ENCODE assay signal across 22 mouse cellular contexts in the genomic region with DNA sequence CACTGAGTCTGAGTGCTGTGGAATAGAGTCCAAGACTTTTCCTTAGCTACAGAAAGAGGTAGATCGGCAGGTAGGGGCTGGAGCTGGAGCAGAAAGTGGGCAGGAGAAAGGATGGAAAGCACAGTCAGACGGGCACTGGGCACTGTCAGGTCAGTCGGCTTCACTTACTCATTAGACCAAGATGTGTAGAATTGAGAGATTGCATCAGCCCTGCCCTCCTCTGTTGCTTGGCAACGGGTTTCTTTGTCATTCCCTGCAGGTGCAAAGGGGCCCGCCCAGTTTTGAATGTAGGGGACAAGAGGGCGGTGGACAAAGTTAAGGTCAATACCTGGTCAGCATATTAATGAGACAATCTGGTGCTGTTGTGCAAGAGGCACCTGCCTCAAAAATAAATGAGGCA. TPM values are rescaled to one million over a fixed set of nuclear protein-coding genes. Genes with fewer than 3 reads are reported as not detected.
DNase-seq lines count a peak whose midpoint lies in the region; ATAC-seq and TF ChIP-seq lines count a peak whose summit lies in the region.
"Had no signal": no experiment of that assay in that cellular context is flagged by ENCODE, and none has a peak within 500 bp of the region (broad histone marks: within the 10 kb centered on the region; RNA-seq: fewer than 3 reads in every experiment).

No protein-coding gene starts in this region.

- no peaks in the 10 kb centered on the region for H3K36me3 ChIP-seq in hindbrain, postnatal 0 days (ENCODE audit: insufficient read depth, low read length)
- no peaks in the 10 kb centered on the region for H3K36me3 ChIP-seq in hindbrain, embryonic 14.5 days (replicated peaks; ENCODE audit: control insufficient read depth, insufficient read depth)
- no peaks in the 10 kb centered on the region for H3K36me3 ChIP-seq in heart, embryonic 12.5 days
- H3K36me3 ChIP-seq: limb, embryonic 12.5 days; liver, embryonic 15.5 days; midbrain, embryonic 12.5 days; neural tube, embryonic 12.5 days had no signal

- H3K4me3 ChIP-seq in hindbrain, postnatal 0 days (ENCODE audit: low read length): no peak overlapping the region
- no peak overlapping the region for H3K4me3 ChIP-seq in hindbrain, embryonic 14.5 days (replicated peaks; ENCODE audit: low read length)
- no peak overlapping the region for H3K4me3 ChIP-seq in heart, embryonic 12.5 days
- H3K4me3 ChIP-seq: gastrocnemius, adult 2 months; heart, adult 2 months; left cerebral cortex, adult 2 months; limb, embryonic 12.5 days; liver, embryonic 15.5 days; midbrain, embryonic 12.5 days; neural tube, embryonic 12.5 days had no signal

- no peak overlapping the region for H3K27ac ChIP-seq in hindbrain, postnatal 0 days
- no peak overlapping the region for H3K27ac ChIP-seq in hindbrain, embryonic 14.5 days
- no peak overlapping the region for H3K27ac ChIP-seq in heart, embryonic 12.5 days (ENCODE audit: poor library complexity, severe bottlenecking)
- H3K27ac ChIP-seq: gastrocnemius, adult 2 months; heart, adult 2 months; left cerebral cortex, adult 2 months; limb, embryonic 12.5 days; liver, embryonic 15.5 days; macrophage; midbrain, embryonic 12.5 days; neural tube, embryonic 12.5 days had no signal

- DNase-seq in hindbrain, postnatal 0 days (ENCODE audit: low spot score): no peak
- no peak for DNase-seq in hindbrain, embryonic 14.5 days (ENCODE audit: low spot score)
- DNase-seq in A20 (ENCODE audit: low read depth, low spot score) (peak; percentile 81), R1 (ENCODE audit: low read depth, low spot score) (peak; percentile 69)
- peak; percentile 57 for DNase-seq in kidney, postnatal 14 days
- no peak for DNase-seq in heart, adult 9 months (ENCODE audit: low spot score in 2 of 2)
- DNase-seq: B cell, adult 2 months; embryo, embryonic 11 days; gastrocnemius, adult 2 months; heart, adult 2 months; heart, postnatal 14 days; right cerebral cortex, postnatal 14 days had no signal

- no peaks in the 10 kb centered on the region for H3K27me3 ChIP-seq in hindbrain, postnatal 0 days (ENCODE audit: insufficient read depth, low read length)
- no peaks in the 10 kb centered on the region for H3K27me3 ChIP-seq in hindbrain, embryonic 14.5 days (ENCODE audit: control insufficient read depth, insufficient read depth, low read length)
- H3K27me3 ChIP-seq in heart, embryonic 12.5 days (replicated peaks): no peaks in the 10 kb centered on the region
- H3K27me3 ChIP-seq: limb, embryonic 12.5 days; liver, embryonic 15.5 days; midbrain, embryonic 12.5 days; neural tube, embryonic 12.5 days had no signal

- no peak for TF ChIP-seq CTCF in hindbrain, postnatal 0 days (IDR thresholded peaks at IDR 0.05; ENCODE audit: low read depth)

- H3K9ac ChIP-seq in hindbrain, postnatal 0 days (replicated peaks; ENCODE audit: low read length): no peak overlapping the region
- H3K9ac ChIP-seq in hindbrain, embryonic 14.5 days: no peak overlapping the region
- no peak overlapping the region for H3K9ac ChIP-seq in heart, embryonic 12.5 days
- H3K9ac ChIP-seq: limb, embryonic 12.5 days; liver, embryonic 15.5 days; midbrain, embryonic 12.5 days; neural tube, embryonic 12.5 days had no signal

- H3K4me1 ChIP-seq in hindbrain, postnatal 0 days (ENCODE audit: insufficient read depth, low read length): no peaks in the 10 kb centered on the region
- no peaks in the 10 kb centered on the region for H3K4me1 ChIP-seq in hindbrain, embryonic 14.5 days (replicated peaks; ENCODE audit: control insufficient read depth, insufficient read depth, low read length)
- H3K4me1 ChIP-seq in heart, embryonic 12.5 days (replicated peaks): no peaks in the 10 kb centered on the region
- H3K4me1 ChIP-seq: limb, embryonic 12.5 days; liver, embryonic 15.5 days had no signal

- 0 out of 2 replicates have a peak, but pooled peaks have one; percentile 24 for ATAC-seq in hindbrain, postnatal 0 days
- no peak for ATAC-seq in hindbrain, embryonic 14.5 days (ENCODE audit: low FRiP score)
- ATAC-seq in heart, embryonic 12.5 days (ENCODE audit: insufficient number of reproducible peaks, low FRiP score): no peak
- ATAC-seq: forebrain, embryonic 16.5 days had no signal

- WGBS in hindbrain, postnatal 0 days: 34% methylated on average over 6 of the region's 6 CpGs
- 25% methylated on average over 6 of the region's 6 CpGs for WGBS in hindbrain, embryonic 14.5 days
- WGBS in heart, embryonic 12.5 days: 61% methylated on average over 6 of the region's 6 CpGs

- no peak overlapping the region for H3K4me2 ChIP-seq in hindbrain, postnatal 0 days (ENCODE audit: low read depth, low read length)
- no peak overlapping the region for H3K4me2 ChIP-seq in hindbrain, embryonic 14.5 days (replicated peaks)
- H3K4me2 ChIP-seq in heart, embryonic 12.5 days: no peak overlapping the region
- H3K4me2 ChIP-seq: limb, embryonic 12.5 days; liver, embryonic 15.5 days; midbrain, embryonic 12.5 days; neural tube, embryonic 12.5 days had no signal

- no peaks in the 10 kb centered on the region for H3K9me3 ChIP-seq in hindbrain, postnatal 0 days (ENCODE audit: low read length)
- H3K9me3 ChIP-seq in hindbrain, embryonic 14.5 days (ENCODE audit: control insufficient read depth, low read length): no peaks in the 10 kb centered on the region
- 0 out of 2 replicates have a peak, but pooled peaks cover 2% of the 10 kb centered on the region for H3K9me3 ChIP-seq in heart, embryonic 12.5 days (replicated peaks)
- H3K9me3 ChIP-seq: liver, embryonic 15.5 days; midbrain, embryonic 12.5 days; neural tube, embryonic 12.5 days had no signal

RNA-seq across cellular contexts. Expression of a gene that starts 2.9 kb away (rescaled TPM):
- total RNA-seq in hindbrain, postnatal 0 days (2014; rRNA removed): not detected in 2 replicates
- not detected in 2 replicates for polyA plus RNA-seq in hindbrain, postnatal 0 days (2015; fragmentation: Nextera tagmentation; extraction: Ambion mirVana)
- 0.09 TPM in 1 of 2 replicates, not detected in the other for polyA plus RNA-seq in hindbrain, embryonic 14.5 days (2014; fragmentation: Nextera tagmentation; extraction: Ambion mirVana)
- polyA plus RNA-seq in heart, embryonic 12.5 days (2016; fragmentation: Nextera tagmentation; extraction: Ambion mirVana): not detected in 2 replicates
- total RNA-seq: adrenal gland, postnatal 14 days; gastrocnemius, adult 2 months; heart, adult 2 months; heart, postnatal 14 days; layer of hippocampus, adult 18-20 months; left cerebral cortex, adult 2 months had no signal
- polyA plus RNA-seq: forebrain, embryonic 16.5 days; heart, adult 2 months; limb, embryonic 12.5 days; liver, embryonic 15.5 days; macrophage; midbrain, embryonic 12.5 days; neural tube, embryonic 12.5 days had no signal

RNA-seq across cellular contexts. Expression of a gene that starts 25.2 kb away (rescaled TPM):
- 1.3 and 1.5 TPM in 2 replicates for total RNA-seq in hindbrain, postnatal 0 days (2014; rRNA removed)
- polyA plus RNA-seq in hindbrain, postnatal 0 days (2015; fragmentation: Nextera tagmentation; extraction: Ambion mirVana): 0.49 and 0.58 TPM in 2 replicates
- polyA plus RNA-seq in hindbrain, embryonic 14.5 days (2014; fragmentation: Nextera tagmentation; extraction: Ambion mirVana): 0.28 and 0.60 TPM in 2 replicates
- polyA plus RNA-seq in heart, embryonic 12.5 days (2016; fragmentation: Nextera tagmentation; extraction: Ambion mirVana): 24.8 and 29.4 TPM in 2 replicates
- total RNA-seq: gastrocnemius, adult 2 months had no signal

Comparison
In these comparisons a context has a peak if more than half of its experiments do, and no peak if none do; other contexts are left out.
1. DNase-seq: peak in A20 (single experiment), R1 (single experiment) and kidney, postnatal 14 days (single experiment); none in hindbrain, postnatal 0 days (single experiment), hindbrain, embryonic 14.5 days (single experiment) and heart, adult 9 months (0 of 2).
2. RNA of a gene that starts 25.2 kb away (polyA plus RNA-seq): 24.8 to 29.4 TPM in heart, embryonic 12.5 days; 0.49 to 0.58 TPM in hindbrain, postnatal 0 days and 0.28 to 0.60 TPM in hindbrain, embryonic 14.5 days; every median in the first group is over 10 times any median in the second.